Mouse (Mus musculus) ES-Bruce4 (cell line): ENCODE results near the gene Vim. TPM values are rescaled to one million over a fixed set of nuclear protein-coding genes. Genes with fewer than 3 reads are reported as not detected.

Experiments used
- H3K27ac ChIP-seq: 2 replicates; pipeline ENCODE4 v1.5.1; 2012; ENCODE audit warnings: low read length, inconsistent platforms; ENCODE audit not compliant: insufficient read depth
- H3K27me3 ChIP-seq: 2 replicates; pipeline ENCODE4 v1.6.1; 2012; ENCODE audit warnings: mild to moderate bottlenecking, low read length, inconsistent platforms; ENCODE audit not compliant: control insufficient read depth, poor library complexity, insufficient read depth, severe bottlenecking
- H3K36me3 ChIP-seq: 2 replicates; pipeline ENCODE4 v1.6.1; 2012; ENCODE audit warnings: inconsistent platforms, mild to moderate bottlenecking, low read length, moderate library complexity; ENCODE audit not compliant: control insufficient read depth, poor library complexity, insufficient read depth, severe bottlenecking
- H3K4me1 ChIP-seq: one replicate; pipeline ENCODE4 v1.8.1; 2011; ENCODE audit warnings: low read length; ENCODE audit not compliant: control insufficient read depth, insufficient read depth
- H3K4me3 ChIP-seq: 2 replicates; pipeline ENCODE4 v1.5.1; 2011; ENCODE audit warnings: low read depth, mild to moderate bottlenecking, low read length
- H3K9ac ChIP-seq: 2 replicates; pipeline ENCODE4 v1.6.1; 2012; ENCODE audit warnings: low read depth, mild to moderate bottlenecking, inconsistent platforms; ENCODE audit not compliant: poor library complexity, severe bottlenecking
- H3K9me3 ChIP-seq: replicated peaks from 2 replicates; pipeline ENCODE4 v1.6.1; 2012; ENCODE audit warnings: mild to moderate bottlenecking, low read length, inconsistent platforms; ENCODE audit not compliant: control insufficient read depth, poor library complexity, insufficient read depth, severe bottlenecking
- CTCF ChIP-seq: IDR thresholded peaks from one replicate; pipeline ENCODE4 v1.8.1; 2011; ENCODE audit warnings: low read depth, low read length
- EP300 ChIP-seq: IDR thresholded peaks from 2 replicates; pipeline ENCODE4 v1.6.1; 2011; ENCODE audit warnings: low read depth, low read length; ENCODE audit not compliant: insufficient read depth
- POLR2A ChIP-seq: IDR thresholded peaks from one replicate; pipeline ENCODE4 v1.8.1; 2011; ENCODE audit warnings: low read length; ENCODE audit not compliant: insufficient read depth
- polyA plus RNA-seq: library from polyadenylated mRNA; stranded (reverse); fragments of >200 nt; gene quantifications from 2 replicates; pipeline ENCODE4 v1.2.4, GENCODE M21; 2011; ENCODE audit warnings: low read depth; ENCODE audit not compliant: missing spikeins, insufficient read depth, insufficient read length

Gene Vim
- polyA plus RNA-seq, 1 experiment = 91.9 TPM

GRCm38 (mm10) chr2:13574066-13574800 lies 506 bp downstream of the Vim start:
- TF ChIP-seq EP300 (no peak), POLR2A (no peak), CTCF (no peak)
- Histone ChIP-seq H3K4me3 (peak overlapping the region; percentile 65), H3K36me3 (no peaks in the 10 kb centered on the region; the same call in 1 of the 2 replicates), H3K9ac (no peak overlapping the region), H3K27ac (no peak overlapping the region), H3K27me3 (peaks cover 3% of the 10 kb centered on the region; the same call in 1 of the 2 replicates), H3K9me3 (no peaks in the 10 kb centered on the region), H3K4me1 (no peaks in the 10 kb centered on the region)

- H3K4me1 ChIP-seq = no peaks in the 10 kb centered on the region
- no peaks in the 10 kb centered on the region for H3K9me3 ChIP-seq
- H3K4me3 ChIP-seq = peak overlapping the region; percentile 65
- TF ChIP-seq POLR2A = no peak
- no peak for TF ChIP-seq EP300
- no peak for TF ChIP-seq CTCF
- H3K9ac ChIP-seq = no peak overlapping the region
- no peaks in the 10 kb centered on the region; the same call in 1 of the 2 replicates for H3K36me3 ChIP-seq
- no peak overlapping the region for H3K27ac ChIP-seq
- peaks cover 3% of the 10 kb centered on the region; the same call in 1 of the 2 replicates for H3K27me3 ChIP-seq
Measured at GRCm38 (mm10) chr2:13574801-13575150, 1.0 kb downstream of the Vim start.

GRCm38 (mm10) chr2:13575287-13575801 lies 1.6 kb downstream of the Vim start:
- no peaks in the 10 kb centered on the region for H3K9me3 ChIP-seq
- no peak overlapping the region for H3K27ac ChIP-seq
- peaks cover 3% of the 10 kb centered on the region; the same call in 1 of the 2 replicates for H3K27me3 ChIP-seq
- H3K4me1 ChIP-seq = no peaks in the 10 kb centered on the region
- H3K9ac ChIP-seq = no peak overlapping the region
- no peak for TF ChIP-seq EP300
- TF ChIP-seq CTCF = peak; percentile 30
- no peaks in the 10 kb centered on the region; the same call in 1 of the 2 replicates for H3K36me3 ChIP-seq
- H3K4me3 ChIP-seq = peak overlapping the region; percentile 33

- H3K9me3 ChIP-seq = no peaks in the 10 kb centered on the region
- TF ChIP-seq CTCF (no peak), POLR2A (no peak), EP300 (no peak)
- no peak overlapping the region for H3K27ac ChIP-seq
- no peak overlapping the region for H3K9ac ChIP-seq
- peaks cover 3% of the 10 kb centered on the region; the same call in 1 of the 2 replicates for H3K27me3 ChIP-seq
- H3K4me3 ChIP-seq = no peak overlapping the region
- no peaks in the 10 kb centered on the region for H3K4me1 ChIP-seq
- H3K36me3 ChIP-seq = no peaks in the 10 kb centered on the region; the same call in 1 of the 2 replicates
Measured at GRCm38 (mm10) chr2:13575926-13576325, 2.2 kb downstream of the Vim start.

- no peak overlapping the region for H3K4me3 ChIP-seq
- H3K9ac ChIP-seq = no peak overlapping the region
- H3K36me3 ChIP-seq = no peaks in the 10 kb centered on the region; the same call in 1 of the 2 replicates
- TF ChIP-seq CTCF (no peak), EP300 (no peak), POLR2A (no peak)
- H3K9me3 ChIP-seq = no peaks in the 10 kb centered on the region
- peaks cover 3% of the 10 kb centered on the region; the same call in 1 of the 2 replicates for H3K27me3 ChIP-seq
- H3K27ac ChIP-seq = no peak overlapping the region
- no peaks in the 10 kb centered on the region for H3K4me1 ChIP-seq
Measured at GRCm38 (mm10) chr2:13577399-13577798, 3.7 kb downstream of the Vim start.
